Comparison of ENCODE assay signal across 28 mouse cellular contexts in genomic region chr12:74544172-74544571, GRCm38 (mm10).
"Had no signal": no experiment of that assay in that cellular context is flagged by ENCODE, and none has a peak within 500 bp of the region (broad histone marks: within the 10 kb centered on the region; RNA-seq: fewer than 3 reads in every experiment).

No protein-coding gene starts in this region.

- H3K4me2 ChIP-seq: embryonic facial prominence, embryonic 12.5 days; embryonic facial prominence, embryonic 13.5 days; embryonic facial prominence, embryonic 15.5 days; forebrain, embryonic 12.5 days; forebrain, embryonic 13.5 days; forebrain, embryonic 15.5 days had no signal

- H3K27ac ChIP-seq: embryonic facial prominence, embryonic 10.5 days; embryonic facial prominence, embryonic 12.5 days; embryonic facial prominence, embryonic 13.5 days; embryonic facial prominence, embryonic 15.5 days; forebrain, embryonic 10.5 days; forebrain, embryonic 12.5 days; forebrain, embryonic 13.5 days; forebrain, embryonic 15.5 days; gastrocnemius, adult 2 months had no signal

- H3K4me3 ChIP-seq: embryonic facial prominence, embryonic 10.5 days; embryonic facial prominence, embryonic 12.5 days; embryonic facial prominence, embryonic 13.5 days; embryonic facial prominence, embryonic 15.5 days; erythroblast, embryonic 14.5 days; forebrain, embryonic 10.5 days; forebrain, embryonic 12.5 days; forebrain, embryonic 13.5 days; forebrain, embryonic 15.5 days; gastrocnemius, adult 2 months had no signal

- H3K9me3 ChIP-seq: embryonic facial prominence, embryonic 10.5 days; embryonic facial prominence, embryonic 12.5 days; embryonic facial prominence, embryonic 13.5 days; embryonic facial prominence, embryonic 15.5 days; forebrain, embryonic 10.5 days; forebrain, embryonic 12.5 days; forebrain, embryonic 13.5 days; forebrain, embryonic 15.5 days had no signal

- ATAC-seq: forebrain, embryonic 13.5 days; forebrain, embryonic 14.5 days; forebrain, embryonic 15.5 days; forebrain, embryonic 16.5 days; forebrain, postnatal 0 days had no signal

- H3K36me3 ChIP-seq: embryonic facial prominence, embryonic 10.5 days; embryonic facial prominence, embryonic 12.5 days; embryonic facial prominence, embryonic 13.5 days; embryonic facial prominence, embryonic 15.5 days; forebrain, embryonic 10.5 days; forebrain, embryonic 12.5 days; forebrain, embryonic 15.5 days had no signal

- H3K4me1 ChIP-seq: embryonic facial prominence, embryonic 10.5 days; embryonic facial prominence, embryonic 12.5 days; embryonic facial prominence, embryonic 13.5 days; embryonic facial prominence, embryonic 15.5 days; forebrain, embryonic 10.5 days; forebrain, embryonic 12.5 days; forebrain, embryonic 13.5 days; forebrain, embryonic 15.5 days had no signal

- H3K27me3 ChIP-seq: embryonic facial prominence, embryonic 12.5 days; embryonic facial prominence, embryonic 13.5 days; embryonic facial prominence, embryonic 15.5 days; forebrain, embryonic 12.5 days; forebrain, embryonic 13.5 days; forebrain, embryonic 15.5 days had no signal

- H3K9ac ChIP-seq: embryonic facial prominence, embryonic 12.5 days; embryonic facial prominence, embryonic 13.5 days; embryonic facial prominence, embryonic 15.5 days; forebrain, embryonic 12.5 days; forebrain, embryonic 13.5 days; forebrain, embryonic 15.5 days; forebrain, postnatal 0 days had no signal

- DNase-seq: cerebellum, adult 2 months; cerebellum, adult 8-10 months; cerebellum, adult 9-10 months; cerebellum, adult 9-11 months; cerebellum, postnatal 10 days; cerebellum, postnatal 14 days; cerebellum, postnatal 25 days; cerebellum, postnatal 36 days; embryo, embryonic 11 days; forebrain, postnatal 0 days; gastrocnemius, adult 2 months; gastrocnemius, postnatal 10 days; gastrocnemius, postnatal 14 days; gastrocnemius, postnatal 25 days; gastrocnemius, postnatal 36 days; heart, adult 11 months; heart, adult 18-20 months had no signal
